Mouse (Mus musculus) C2C12 (cell line): Measurements from ENCODE around the gene Sema3a. TPM values are rescaled to one million over a fixed set of nuclear protein-coding genes. Genes with fewer than 3 reads are reported as not detected.

Experiments
- H3K27me3 ChIP-seq: one replicate; pipeline ENCODE4 v1.6.1; 2011; ENCODE audit not compliant: control insufficient read depth, insufficient read depth, insufficient read length
- H3K36me3 ChIP-seq: one replicate; pipeline ENCODE4 v1.6.1; 2011; ENCODE audit not compliant: control insufficient read depth, insufficient read depth
- H3K4me3 ChIP-seq: one replicate; pipeline ENCODE4 v1.5.1; 2011; ENCODE audit warnings: mild to moderate bottlenecking, control low read depth; ENCODE audit not compliant: poor library complexity, insufficient read depth, severe bottlenecking
- H3K79me2 ChIP-seq: one replicate; pipeline ENCODE4 v1.6.1; 2011; ENCODE audit not compliant: control insufficient read depth, insufficient read depth
- H3K79me3 ChIP-seq: one replicate; pipeline ENCODE4 v1.6.1; 2011; ENCODE audit warnings: low read depth, control low read depth
- H3ac ChIP-seq: one replicate; pipeline ENCODE3; 2011; ENCODE audit warnings: low read depth; ENCODE audit not compliant: control insufficient read depth, insufficient read length
- CEBPB ChIP-seq: IDR thresholded peaks from one replicate; pipeline ENCODE4 v1.6.1; 2011; ENCODE audit warnings: low read depth, mild to moderate bottlenecking, control low read depth, moderate library complexity
- CTCF ChIP-seq: IDR thresholded peaks from one replicate; pipeline ENCODE4 v1.5.1; 2011; ENCODE audit not compliant: control insufficient read depth, insufficient read depth, insufficient read length
- FOSL1 ChIP-seq: IDR thresholded peaks from one replicate; pipeline ENCODE4 v1.8.0; 2011; ENCODE audit warnings: mild to moderate bottlenecking, low read length; ENCODE audit not compliant: poor library complexity, insufficient read depth, severe bottlenecking
- MAX ChIP-seq: IDR thresholded peaks from one replicate; pipeline ENCODE4 v1.6.1; 2011; ENCODE audit warnings: mild to moderate bottlenecking, control low read depth
- MYOD1 ChIP-seq: IDR thresholded peaks from one replicate; pipeline ENCODE4 v1.6.1; 2011; ENCODE audit warnings: low read depth; ENCODE audit not compliant: control insufficient read depth, insufficient read length
- MYOG ChIP-seq: IDR thresholded peaks from one replicate; pipeline ENCODE4 v1.6.1; 2011; ENCODE audit not compliant: control insufficient read depth, insufficient read length; ENCODE audit errors: extremely low read depth
- USF1 ChIP-seq: IDR thresholded peaks from one replicate; pipeline ENCODE4 v1.6.1; 2011; ENCODE audit warnings: low read depth, mild to moderate bottlenecking, control low read depth, moderate library complexity
- polyA plus RNA-seq: library from polyadenylated mRNA; unstranded; fragments of >200 nt; fragmentation: generic; extraction: Trizol; gene quantifications from one replicate; pipeline ENCODE4 v1.2.1, GENCODE M21; 2012; ENCODE audit warnings: missing spikeins

Gene Sema3a
- polyA plus RNA-seq, 1 experiment = 11.1 TPM

DNA sequence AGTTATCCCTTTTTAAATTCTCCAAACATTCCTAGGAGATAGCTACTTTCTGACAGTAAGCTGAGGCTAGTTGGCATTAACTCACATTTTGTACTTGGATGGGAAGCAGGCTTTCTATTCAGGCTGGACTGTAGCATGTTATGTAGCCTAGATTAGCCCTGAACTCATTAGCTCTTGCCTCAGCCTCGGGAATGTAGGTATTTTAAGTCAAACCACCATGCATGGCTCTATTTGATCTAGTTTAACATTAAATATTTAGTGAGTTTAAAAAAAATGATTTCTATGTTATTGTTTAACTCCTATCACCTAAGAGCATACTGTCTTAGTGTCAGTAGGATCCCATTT lies 423.0 kb downstream of the Sema3a start:
- Histone ChIP-seq H3K79me2 (no peaks in the 10 kb centered on the region), H3K79me3 (no peaks in the 10 kb centered on the region), H3ac (no peak overlapping the region), H3K36me3 (peaks cover 4% of the 10 kb centered on the region), H3K27me3 (no peaks in the 10 kb centered on the region), H3K4me3 (no peak overlapping the region)
- TF ChIP-seq FOSL1 (no peak), USF1 (no peak), MYOG (no peak), MAX (no peak), CEBPB (no peak)

DNA sequence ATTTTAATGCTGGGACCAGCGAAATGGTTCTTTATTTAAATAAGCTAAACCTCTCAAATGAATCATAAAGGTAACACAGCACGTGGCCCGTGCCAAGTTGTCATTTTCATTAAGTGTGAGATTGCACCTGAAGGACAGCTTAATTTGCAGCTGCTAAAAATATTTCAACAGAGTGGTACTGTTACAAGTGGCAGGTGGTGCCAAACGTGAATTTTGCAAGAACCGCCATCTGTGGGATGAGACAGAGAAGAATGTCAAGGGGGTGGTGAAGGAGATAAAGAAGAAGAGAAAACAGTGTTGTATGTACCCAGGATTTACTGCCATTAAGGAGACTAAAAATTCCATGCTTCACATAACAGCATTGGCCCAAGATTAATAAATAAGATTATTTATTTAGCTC lies 423.9 kb downstream of the Sema3a start:
- Histone ChIP-seq H3K27me3 (no peaks in the 10 kb centered on the region), H3K4me3 (no peak overlapping the region), H3K79me2 (no peaks in the 10 kb centered on the region), H3K36me3 (peaks cover 4% of the 10 kb centered on the region), H3K79me3 (no peaks in the 10 kb centered on the region), H3ac (no peak overlapping the region)
- TF ChIP-seq CTCF = no peak
- no peak for TF ChIP-seq FOSL1
- TF ChIP-seq MAX = no peak
- no peak for TF ChIP-seq MYOD1
- TF ChIP-seq CEBPB = no peak
- no peak for TF ChIP-seq USF1
- no peak for TF ChIP-seq MYOG

DNA sequence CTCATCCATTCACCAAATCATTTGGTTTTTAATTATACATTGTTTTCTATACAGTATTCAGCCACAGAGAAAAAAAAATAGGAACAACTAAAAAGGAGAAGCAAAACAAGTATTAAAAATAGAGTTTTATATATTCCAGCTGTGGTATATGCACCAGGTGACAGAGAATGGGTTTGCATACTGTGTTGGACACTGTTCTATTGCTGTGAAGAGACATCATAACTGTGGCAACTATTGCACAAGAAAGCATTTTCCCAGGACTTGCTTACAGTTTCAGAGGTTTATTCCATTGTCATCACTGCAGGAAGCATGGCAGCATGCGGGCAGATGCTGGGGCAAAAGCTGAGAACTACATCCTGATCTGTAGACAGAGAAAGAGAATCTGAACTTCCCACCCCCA lies 425.7 kb downstream of the Sema3a start:
- Histone ChIP-seq H3K4me3 (no peak overlapping the region), H3K79me3 (no peaks in the 10 kb centered on the region), H3ac (no peak overlapping the region)

DNA sequence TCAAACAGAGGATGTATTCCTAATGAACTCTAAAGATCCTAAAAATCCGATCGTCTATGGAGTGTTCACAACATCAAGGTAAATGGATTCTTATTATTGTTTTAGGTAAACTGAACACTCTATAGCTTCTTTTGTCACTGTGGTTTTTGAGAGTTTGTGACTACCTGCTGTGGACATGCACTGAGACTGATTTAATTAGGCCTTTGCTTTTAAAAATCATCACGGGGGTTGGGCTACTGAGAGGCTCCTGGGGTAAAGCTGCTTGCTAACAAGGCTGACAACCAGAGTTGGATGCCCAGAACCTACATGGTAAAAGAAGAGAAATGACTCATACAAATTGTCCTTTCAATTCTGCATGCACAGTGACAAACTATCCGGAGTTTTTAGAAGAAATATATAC lies 432.0 kb downstream of the Sema3a start:
- Histone ChIP-seq H3ac (no peak overlapping the region), H3K36me3 (peaks cover 16% of the 10 kb centered on the region), H3K79me2 (no peaks in the 10 kb centered on the region), H3K4me3 (no peak overlapping the region), H3K79me3 (no peaks in the 10 kb centered on the region), H3K27me3 (no peaks in the 10 kb centered on the region)
- TF ChIP-seq FOSL1 (no peak), CEBPB (no peak), USF1 (no peak), CTCF (no peak)

More for the DNA sequence above, 425.7 kb downstream of the Sema3a start:
- no peaks in the 10 kb centered on the region for H3K79me2 ChIP-seq
- peaks cover 4% of the 10 kb centered on the region for H3K36me3 ChIP-seq
- H3K27me3 ChIP-seq = no peaks in the 10 kb centered on the region
- TF ChIP-seq FOSL1 (no peak), MYOD1 (no peak), MAX (no peak), USF1 (no peak), MYOG (no peak), CTCF (no peak)

DNA sequence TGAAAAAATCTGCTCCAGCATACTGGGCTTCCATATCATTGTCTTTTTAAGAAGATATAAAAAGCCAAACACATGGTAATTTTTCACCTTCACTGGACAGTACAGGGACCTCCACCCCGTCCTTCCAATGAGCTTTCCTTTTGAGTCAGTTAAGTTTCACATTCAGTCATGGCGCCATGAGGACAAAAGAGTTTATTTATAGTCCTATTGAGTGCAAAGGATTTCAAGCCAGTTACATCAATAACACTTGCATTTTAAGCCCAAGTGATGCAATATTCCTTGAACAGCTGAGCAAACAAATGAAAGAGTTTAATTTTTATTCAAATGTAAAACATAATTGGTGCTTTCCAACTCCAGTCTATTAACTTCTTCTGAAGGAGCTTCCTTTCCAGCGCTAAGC lies 448.7 kb downstream of the Sema3a start:
- TF ChIP-seq CTCF = no peak
- TF ChIP-seq USF1 = no peak
- no peak for TF ChIP-seq MAX
- TF ChIP-seq CEBPB = no peak
- no peak for TF ChIP-seq MYOD1
- no peak for TF ChIP-seq MYOG
- no peak for TF ChIP-seq FOSL1
- Histone ChIP-seq H3ac (no peak overlapping the region), H3K4me3 (no peak overlapping the region), H3K27me3 (no peaks in the 10 kb centered on the region), H3K79me3 (no peaks in the 10 kb centered on the region), H3K36me3 (peaks cover 17% of the 10 kb centered on the region), H3K79me2 (no peaks in the 10 kb centered on the region)

DNA sequence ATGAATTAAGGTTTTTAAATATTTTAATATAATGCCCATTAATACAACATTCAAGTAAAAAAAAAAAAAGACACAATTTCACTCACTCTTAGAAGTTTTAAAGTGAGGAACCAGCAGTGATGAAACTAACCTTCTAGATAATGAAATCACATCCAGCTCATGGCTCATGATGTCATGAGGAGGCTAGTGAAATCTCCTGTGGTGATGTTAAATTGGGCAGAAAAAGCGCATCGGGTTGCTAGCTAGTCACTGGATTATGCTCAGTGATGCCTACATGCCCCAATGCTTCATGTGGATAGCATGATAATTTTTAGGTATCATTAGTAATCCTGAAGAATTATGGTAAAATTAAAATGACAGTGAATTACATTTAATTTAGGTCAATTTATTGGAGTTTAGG lies 453.9 kb downstream of the Sema3a start:
- Histone ChIP-seq H3K4me3 (no peak overlapping the region), H3ac (no peak overlapping the region), H3K27me3 (no peaks in the 10 kb centered on the region), H3K36me3 (no peaks in the 10 kb centered on the region), H3K79me3 (no peaks in the 10 kb centered on the region), H3K79me2 (no peaks in the 10 kb centered on the region)
- no peak for TF ChIP-seq MAX
- TF ChIP-seq MYOD1 = no peak
- no peak for TF ChIP-seq MYOG
- no peak for TF ChIP-seq USF1
